Mouse (Mus musculus): ENCODE data around the gene St6galnac3.

St6galnac3 gene

GRCm38 (mm10) chr3:153584836-153585235 lies 140.1 kb downstream of the St6galnac3 start:
- DNase-seq (ENCODE audit: low read depth), result no peak

- no peak for DNase-seq (ENCODE audit: low read depth)
These were observed 142.9 kb downstream of the St6galnac3 start for GRCm38 (mm10) chr3:153582065-153582464.

GRCm38 (mm10) chr3:153580625-153581024 lies 144.3 kb downstream of the St6galnac3 start:
- no peak for DNase-seq (ENCODE audit: low read depth)

- DNase-seq (ENCODE audit: low read depth), result no peak
These were observed 144.8 kb downstream of the St6galnac3 start for GRCm38 (mm10) chr3:153580136-153580535.

GRCm38 (mm10) chr3:153577286-153577685 lies 147.7 kb downstream of the St6galnac3 start:
- no peak for DNase-seq (ENCODE audit: low read depth)

GRCm38 (mm10) chr3:153571152-153571551 lies 153.8 kb downstream of the St6galnac3 start:
- no peak for DNase-seq (ENCODE audit: low read depth)

- no peak for DNase-seq (ENCODE audit: low read depth)
These were observed 156.2 kb downstream of the St6galnac3 start for GRCm38 (mm10) chr3:153568815-153569214.

- DNase-seq (ENCODE audit: low read depth), result no peak
These were observed 157.1 kb downstream of the St6galnac3 start for GRCm38 (mm10) chr3:153567913-153568312.

- DNase-seq (ENCODE audit: low read depth), result no peak
These were observed 157.5 kb downstream of the St6galnac3 start for GRCm38 (mm10) chr3:153567512-153567911.

GRCm38 (mm10) chr3:153566100-153566499 lies 158.9 kb downstream of the St6galnac3 start:
- no peak for DNase-seq (ENCODE audit: low read depth)

GRCm38 (mm10) chr3:153560897-153561296 lies 164.1 kb downstream of the St6galnac3 start:
- DNase-seq (ENCODE audit: low read depth), result no peak

GRCm38 (mm10) chr3:153559586-153559985 lies 165.4 kb downstream of the St6galnac3 start:
- DNase-seq (ENCODE audit: low read depth), result no peak

- DNase-seq (ENCODE audit: low read depth), result no peak
These were observed 168.4 kb downstream of the St6galnac3 start for GRCm38 (mm10) chr3:153556621-153557020.

GRCm38 (mm10) chr3:153553712-153554111 lies 171.3 kb downstream of the St6galnac3 start:
- no peak for DNase-seq (ENCODE audit: low read depth)

- DNase-seq (ENCODE audit: low read depth), result no peak
These were observed 171.7 kb downstream of the St6galnac3 start for GRCm38 (mm10) chr3:153553226-153553625.

GRCm38 (mm10) chr3:153546936-153547683 lies 177.9 kb downstream of the St6galnac3 start:
- no peak for DNase-seq (ENCODE audit: low read depth)

- no peak for DNase-seq (ENCODE audit: low read depth)
These were observed 185.1 kb downstream of the St6galnac3 start for GRCm38 (mm10) chr3:153539851-153540250.

GRCm38 (mm10) chr3:153538396-153538795 lies 186.6 kb downstream of the St6galnac3 start:
- no peak for DNase-seq (ENCODE audit: low read depth)

GRCm38 (mm10) chr3:153537435-153537834 lies 187.5 kb downstream of the St6galnac3 start:
- no peak for DNase-seq (ENCODE audit: low read depth)

- no peak for DNase-seq (ENCODE audit: low read depth)
These were observed 188.7 kb downstream of the St6galnac3 start for GRCm38 (mm10) chr3:153536260-153536659.

- DNase-seq (ENCODE audit: low read depth), result no peak
These were observed 195.8 kb downstream of the St6galnac3 start for GRCm38 (mm10) chr3:153529174-153529573.

GRCm38 (mm10) chr3:153525151-153525768 lies 199.7 kb downstream of the St6galnac3 start:
- no peak for DNase-seq (ENCODE audit: low read depth)

GRCm38 (mm10) chr3:153516848-153517247 lies 208.1 kb downstream of the St6galnac3 start:
- no peak for DNase-seq (ENCODE audit: low read depth)
